Mouse (Mus musculus) ovary, adult 18-20 months (tissue): Measurements from ENCODE around the gene Stmn1.

Experiments used
- DNase-seq: peaks from one replicate; pipeline ENCODE4 v3.0.0; 2022; ENCODE audit warnings: low spot score, mixed read lengths

Stmn1 gene

DNA sequence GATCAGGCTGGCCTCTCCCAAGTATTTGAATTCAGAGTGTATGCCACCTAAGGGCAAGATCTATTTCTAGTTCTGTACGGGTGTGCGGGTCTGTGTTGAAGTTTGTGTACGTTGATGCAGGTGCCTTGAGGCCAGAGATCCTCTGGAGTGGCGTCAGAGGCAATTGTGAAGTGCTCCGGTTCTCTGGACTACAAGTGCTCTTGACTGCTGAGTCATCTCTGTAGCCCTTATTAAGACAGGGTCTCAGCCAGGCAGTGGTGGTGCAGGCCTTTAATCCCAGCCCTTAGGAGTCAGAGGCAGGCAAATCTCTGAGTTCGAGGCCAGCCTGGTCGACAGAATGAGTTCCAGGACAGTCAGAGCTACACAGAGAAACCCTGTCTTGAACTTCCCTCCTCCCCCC, 47.5 kb downstream of the Stmn1 start:
- DNase-seq = no peak

DNA sequence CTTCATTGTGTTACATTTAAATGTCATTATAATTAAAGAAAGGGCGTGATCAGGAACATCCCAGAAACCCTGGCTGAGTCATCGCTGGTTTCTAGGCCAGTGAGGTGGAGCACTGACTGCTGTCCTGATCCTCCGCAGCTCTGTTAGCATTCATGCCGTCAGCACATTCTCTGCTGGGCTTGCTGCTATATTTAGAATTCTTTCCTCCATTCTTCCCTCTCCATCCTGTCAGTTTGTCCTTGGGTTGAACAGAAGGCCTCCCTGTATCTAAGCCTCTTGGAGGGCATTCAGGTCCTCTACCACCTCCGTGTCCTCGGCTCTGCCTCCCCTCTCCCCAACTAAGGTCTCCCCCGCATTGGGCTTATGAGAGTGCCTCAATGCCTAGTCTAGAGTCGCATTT, 48.9 kb downstream of the Stmn1 start:
- DNase-seq = peak; percentile 58

DNA sequence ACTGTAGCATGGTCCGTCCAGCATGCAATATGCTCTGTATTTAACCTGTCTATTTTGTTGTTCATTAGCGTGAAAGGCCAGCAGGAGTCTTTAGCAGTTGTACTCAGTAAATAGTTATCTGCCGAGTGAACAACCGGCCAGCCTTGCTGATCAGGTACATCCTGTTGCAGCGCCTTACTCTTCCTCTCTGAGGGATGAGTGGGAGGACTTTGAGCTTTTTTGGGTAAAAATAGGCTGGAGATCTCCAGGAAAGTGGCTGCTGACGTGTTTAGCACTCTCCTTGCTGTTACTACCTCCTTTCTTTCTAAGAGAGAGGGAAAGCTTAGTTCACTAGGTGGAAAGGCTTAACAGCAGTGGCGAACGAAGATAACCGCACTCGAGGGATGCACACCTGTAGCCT, 49.6 kb downstream of the Stmn1 start:
- no peak for DNase-seq

DNA sequence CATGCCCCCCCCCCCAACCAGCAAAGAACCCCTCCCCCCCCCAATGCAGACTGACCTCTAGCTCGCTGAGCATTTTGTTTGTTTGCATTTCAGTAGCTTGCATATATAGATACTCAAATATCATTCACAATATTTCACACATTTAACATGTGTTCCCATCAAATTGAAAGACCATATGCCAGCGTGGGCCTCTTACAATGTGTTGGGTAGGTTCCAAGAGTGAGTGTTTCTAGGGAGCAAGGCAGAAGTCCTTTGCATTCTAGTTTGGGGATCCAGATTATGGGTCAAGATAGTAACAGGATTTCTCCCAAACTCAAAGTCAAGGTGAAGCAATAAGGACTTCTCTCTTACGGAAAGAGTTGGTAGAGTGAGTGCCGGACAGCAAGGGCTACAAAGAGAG, 50.4 kb downstream of the Stmn1 start:
- DNase-seq = no peak

DNA sequence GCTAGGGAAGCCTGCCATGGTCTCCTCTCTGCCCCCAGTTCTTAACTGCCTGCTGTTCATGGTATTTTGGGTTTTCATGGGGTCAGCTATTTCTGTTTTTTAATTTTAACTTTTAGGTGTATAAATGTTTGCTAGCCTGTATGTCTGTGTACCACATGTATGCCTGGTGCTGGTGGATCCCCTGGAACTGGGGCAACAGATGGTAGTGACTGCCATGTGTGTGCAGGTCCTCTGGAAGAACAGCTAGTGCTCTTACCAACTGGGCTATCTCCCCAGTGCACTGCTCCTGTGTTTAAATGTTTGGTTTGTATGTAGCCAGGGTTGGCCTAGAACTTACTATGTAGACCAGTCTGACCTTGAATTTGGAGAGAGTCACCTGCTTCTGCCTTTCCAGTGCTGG, 51.2 kb downstream of the Stmn1 start:
- no peak for DNase-seq
